In the genomic region with DNA sequence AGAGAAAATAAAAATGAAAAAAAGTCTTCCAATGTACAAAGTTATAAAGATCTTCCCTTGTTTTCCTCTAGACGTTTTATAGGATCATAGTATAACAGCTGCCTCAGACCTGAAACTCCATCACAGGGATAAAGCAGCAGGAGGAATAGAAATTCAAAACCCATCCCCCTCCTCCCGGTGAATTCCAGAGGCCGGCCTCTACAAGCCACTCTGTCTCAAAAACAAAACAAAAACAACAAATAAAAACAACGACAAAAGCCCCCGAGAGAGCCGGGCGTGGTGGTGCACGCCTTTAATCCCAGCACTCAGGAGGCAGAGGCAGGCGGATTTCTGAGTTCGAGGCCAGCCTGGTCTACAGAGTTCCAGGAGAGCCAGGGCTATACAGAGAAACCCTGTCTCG, we compare ENCODE assay signal across 8 mouse cellular contexts. TPM values are rescaled to one million over a fixed set of nuclear protein-coding genes. Genes with fewer than 3 reads are reported as not detected.
DNase-seq lines count a peak whose midpoint lies in the region; ATAC-seq and TF ChIP-seq lines count a peak whose summit lies in the region.

No protein-coding gene starts in this region.

- 0 out of 2 replicates have a peak overlapping the region, but pooled peaks have one; percentile 88 for H3K4me3 ChIP-seq in forebrain, postnatal 0 days (ENCODE audit: low read depth, low read length)
- H3K4me3 ChIP-seq in forebrain, embryonic 10.5 days = no peak overlapping the region
- H3K4me3 ChIP-seq in liver, embryonic 11.5 days (ENCODE audit: low read depth, low read length) = no peak overlapping the region; the same call in 1 of the 2 replicates
- 0 out of 2 replicates have a peak overlapping the region, but pooled peaks have one; percentile 76 for H3K4me3 ChIP-seq in embryonic facial prominence, embryonic 10.5 days
- H3K4me3 ChIP-seq in midbrain, embryonic 13.5 days (replicated peaks) = no peak overlapping the region

- no peak for TF ChIP-seq CTCF in forebrain, postnatal 0 days (IDR thresholded peaks at IDR 0.05; ENCODE audit: low read depth)

- ATAC-seq in forebrain, postnatal 0 days = no peak
- no peak for ATAC-seq in liver, embryonic 11.5 days (replicated peaks; ENCODE audit: low FRiP score)
- no peak for ATAC-seq in midbrain, embryonic 13.5 days

- no peak for DNase-seq in forebrain, postnatal 0 days
- no peak for DNase-seq in forebrain, embryonic 10.5 days (ENCODE audit: extremely low spot score, low spot score)
- no peak for DNase-seq in liver, embryonic 11.5 days (ENCODE audit: low spot score)
- DNase-seq in liver = no peak
- DNase-seq in embryonic facial prominence, embryonic 10.5 days (ENCODE audit: low spot score) = no peak
- DNase-seq in retina, embryonic 14.5 days (ENCODE audit: low spot score) = no peak
- DNase-seq in thymus, postnatal 4 days = no peak

- no peak overlapping the region for H3K9ac ChIP-seq in forebrain, postnatal 0 days
- no peak overlapping the region for H3K9ac ChIP-seq in liver, embryonic 11.5 days (ENCODE audit: low read depth, low read length)
- H3K9ac ChIP-seq in midbrain, embryonic 13.5 days (replicated peaks) = no peak overlapping the region

- H3K9me3 ChIP-seq in forebrain, postnatal 0 days (ENCODE audit: low read length) = no peaks in the 10 kb centered on the region
- peaks cover 3% of the 10 kb centered on the region; the same call in 1 of the 2 replicates for H3K9me3 ChIP-seq in forebrain, embryonic 10.5 days
- peaks cover 4% of the 10 kb centered on the region for H3K9me3 ChIP-seq in liver, embryonic 11.5 days (ENCODE audit: control insufficient read depth, low read length)
- H3K9me3 ChIP-seq in embryonic facial prominence, embryonic 10.5 days = no peaks in the 10 kb centered on the region
- H3K9me3 ChIP-seq in midbrain, embryonic 13.5 days = no peaks in the 10 kb centered on the region

- 79% methylated on average over 11 of the region's 11 CpGs for WGBS in forebrain, postnatal 0 days
- 81% methylated on average over 11 of the region's 11 CpGs for WGBS in forebrain, embryonic 10.5 days
- 67% methylated on average over 11 of the region's 11 CpGs for WGBS in liver, embryonic 11.5 days
- 74% methylated on average over 11 of the region's 11 CpGs for WGBS in embryonic facial prominence, embryonic 10.5 days
- WGBS in midbrain, embryonic 13.5 days = 74% methylated on average over 11 of the region's 11 CpGs

- H3K27me3 ChIP-seq in forebrain, postnatal 0 days (ENCODE audit: insufficient read depth, low read length) = no peaks in the 10 kb centered on the region
- peaks cover 52% of the 10 kb centered on the region for H3K27me3 ChIP-seq in forebrain, embryonic 10.5 days (ENCODE audit: poor library complexity, severe bottlenecking)
- H3K27me3 ChIP-seq in liver, embryonic 11.5 days (replicated peaks; ENCODE audit: control insufficient read depth, insufficient read depth, low read length) = peaks cover 18% of the 10 kb centered on the region
- H3K27me3 ChIP-seq in embryonic facial prominence, embryonic 10.5 days (replicated peaks; ENCODE audit: low read depth, poor library complexity, severe bottlenecking) = peaks cover 54% of the 10 kb centered on the region
- peaks cover 29% of the 10 kb centered on the region for H3K27me3 ChIP-seq in midbrain, embryonic 13.5 days

- H3K4me2 ChIP-seq in forebrain, postnatal 0 days (ENCODE audit: low read depth) = peak overlapping the region; percentile 84; the same call in 1 of the 2 replicates
- peak overlapping the region; percentile 98 for H3K4me2 ChIP-seq in liver, embryonic 11.5 days
- H3K4me2 ChIP-seq in midbrain, embryonic 13.5 days (replicated peaks) = peak overlapping the region; percentile 85

- H3K27ac ChIP-seq in forebrain, postnatal 0 days (ENCODE audit: low read depth, low read length) = no peak overlapping the region
- no peak overlapping the region for H3K27ac ChIP-seq in forebrain, embryonic 10.5 days
- H3K27ac ChIP-seq in liver, embryonic 11.5 days (ENCODE audit: low read depth, low read length) = no peak overlapping the region
- H3K27ac ChIP-seq in embryonic facial prominence, embryonic 10.5 days (replicated peaks) = no peak overlapping the region
- H3K27ac ChIP-seq in midbrain, embryonic 13.5 days = no peak overlapping the region

- no peaks in the 10 kb centered on the region for H3K36me3 ChIP-seq in forebrain, postnatal 0 days (ENCODE audit: insufficient read depth)
- no peaks in the 10 kb centered on the region for H3K36me3 ChIP-seq in forebrain, embryonic 10.5 days (replicated peaks)
- no peaks in the 10 kb centered on the region for H3K36me3 ChIP-seq in liver, embryonic 11.5 days (ENCODE audit: control insufficient read depth, insufficient read depth, low read length)
- no peaks in the 10 kb centered on the region for H3K36me3 ChIP-seq in embryonic facial prominence, embryonic 10.5 days (replicated peaks)
- H3K36me3 ChIP-seq in midbrain, embryonic 13.5 days = no peaks in the 10 kb centered on the region

- peaks cover 13% of the 10 kb centered on the region for H3K4me1 ChIP-seq in forebrain, postnatal 0 days (ENCODE audit: insufficient read depth)
- H3K4me1 ChIP-seq in forebrain, embryonic 10.5 days = peaks cover 29% of the 10 kb centered on the region
- H3K4me1 ChIP-seq in liver, embryonic 11.5 days (replicated peaks; ENCODE audit: control insufficient read depth, insufficient read depth, low read length) = peaks cover 13% of the 10 kb centered on the region
- H3K4me1 ChIP-seq in embryonic facial prominence, embryonic 10.5 days = peaks cover 25% of the 10 kb centered on the region
- peaks cover 22% of the 10 kb centered on the region for H3K4me1 ChIP-seq in midbrain, embryonic 13.5 days (replicated peaks)

RNA-seq across cellular contexts. Expression of a gene that starts 1.0 kb away (rescaled TPM):
- total RNA-seq in forebrain, postnatal 0 days (2014; rRNA removed) = 113 and 127 TPM in 2 replicates
- polyA plus RNA-seq in forebrain, postnatal 0 days (2015; fragmentation: Nextera tagmentation; extraction: Ambion mirVana) = 58.6 and 69.0 TPM in 2 replicates
- 10.5 and 11.2 TPM in 2 replicates for polyA plus RNA-seq in forebrain, embryonic 10.5 days (2016; fragmentation: Nextera tagmentation; extraction: Ambion mirVana)
- 32.2 and 38.6 TPM in 2 replicates for polyA plus RNA-seq in liver, embryonic 11.5 days (2014; fragmentation: Nextera tagmentation; extraction: Ambion mirVana)
- polyA plus RNA-seq in embryonic facial prominence, embryonic 10.5 days (2016; fragmentation: Nextera tagmentation; extraction: Ambion mirVana) = 5.9 and 7.0 TPM in 2 replicates
- 20.6 and 26.2 TPM in 2 replicates for polyA plus RNA-seq in midbrain, embryonic 13.5 days (2015; fragmentation: Nextera tagmentation; extraction: Ambion mirVana)

RNA-seq across cellular contexts. Expression of a gene that starts 1.5 kb away (rescaled TPM):
- total RNA-seq in forebrain, postnatal 0 days (2014; rRNA removed) = 804 and 1,069 TPM in 2 replicates
- 578 and 651 TPM in 2 replicates for polyA plus RNA-seq in forebrain, postnatal 0 days (2015; fragmentation: Nextera tagmentation; extraction: Ambion mirVana)
- 1,023 and 1,061 TPM in 2 replicates for polyA plus RNA-seq in forebrain, embryonic 10.5 days (2016; fragmentation: Nextera tagmentation; extraction: Ambion mirVana)
- polyA plus RNA-seq in liver, embryonic 11.5 days (2014; fragmentation: Nextera tagmentation; extraction: Ambion mirVana) = 1,449 and 1,469 TPM in 2 replicates
- 1,034 and 1,049 TPM in 2 replicates for polyA plus RNA-seq in embryonic facial prominence, embryonic 10.5 days (2016; fragmentation: Nextera tagmentation; extraction: Ambion mirVana)
- 608 and 612 TPM in 2 replicates for polyA plus RNA-seq in midbrain, embryonic 13.5 days (2015; fragmentation: Nextera tagmentation; extraction: Ambion mirVana)

RNA-seq across cellular contexts. Expression of a gene that starts 42.8 kb away (rescaled TPM):
- total RNA-seq in forebrain, postnatal 0 days (2014; rRNA removed) = 48.8 and 52.1 TPM in 2 replicates
- 21.6 and 25.7 TPM in 2 replicates for polyA plus RNA-seq in forebrain, postnatal 0 days (2015; fragmentation: Nextera tagmentation; extraction: Ambion mirVana)
- polyA plus RNA-seq in forebrain, embryonic 10.5 days (2016; fragmentation: Nextera tagmentation; extraction: Ambion mirVana) = 40.8 and 42.8 TPM in 2 replicates
- polyA plus RNA-seq in liver, embryonic 11.5 days (2014; fragmentation: Nextera tagmentation; extraction: Ambion mirVana) = 25.9 and 28.7 TPM in 2 replicates
- polyA plus RNA-seq in embryonic facial prominence, embryonic 10.5 days (2016; fragmentation: Nextera tagmentation; extraction: Ambion mirVana) = 43.3 and 45.3 TPM in 2 replicates
- 41.1 and 43.0 TPM in 2 replicates for polyA plus RNA-seq in midbrain, embryonic 13.5 days (2015; fragmentation: Nextera tagmentation; extraction: Ambion mirVana)

Comparison
In these comparisons a context has a peak if more than half of its experiments do, and no peak if none do; other contexts are left out.
1. H3K4me3 ChIP-seq: peak in forebrain, postnatal 0 days (single experiment) and embryonic facial prominence, embryonic 10.5 days (single experiment); none in forebrain, embryonic 10.5 days (single experiment), liver, embryonic 11.5 days (single experiment) and midbrain, embryonic 13.5 days (single experiment).
2. Peak in every context shown above with its lines, with median percentiles within 50 percentile points of each other: H3K4me2 ChIP-seq.